Mouse (Mus musculus) liver, embryonic 11.5 days (tissue): ENCODE measurements around the gene Phlda2. TPM values are rescaled to one million over a fixed set of nuclear protein-coding genes. Genes with fewer than 3 reads are reported as not detected.

Experiments used
- polyA plus RNA-seq: library from polyadenylated mRNA; unstranded; fragments of >200 nt; fragmentation: Nextera tagmentation; extraction: Ambion mirVana; gene quantifications from 2 replicates; pipeline ENCODE4 v1.2.1, GENCODE M21; 2014

The Phlda2 gene
- polyA plus RNA-seq, 1 experiment from 2014 or later: 16.4 TPM

Other genes with a start within 250 kb of the Phlda2 start
- gene Cdkn1c, start 42.1 kb downstream of the Phlda2 start, polyA plus RNA-seq: 572 and 617 TPM in 2 replicates
- 2.8 and 5.2 TPM in 2 replicates for gene Slc22a18, start 29.4 kb downstream of the Phlda2 start, polyA plus RNA-seq
- 133 and 139 TPM in 2 replicates for gene Nap1l4, start 46.0 kb upstream of the Phlda2 start, polyA plus RNA-seq
- gene Cars, start 96.9 kb upstream of the Phlda2 start, polyA plus RNA-seq: 100 and 107 TPM in 2 replicates
- 0.73 and 0.92 TPM in 2 replicates for gene Tnfrsf26, start 125.6 kb upstream of the Phlda2 start, polyA plus RNA-seq
- gene Tnfrsf22, start 146.5 kb upstream of the Phlda2 start, polyA plus RNA-seq: 2.6 and 3.9 TPM in 2 replicates
- 0.17 and 0.34 TPM in 2 replicates for gene Tnfrsf23, start 182.7 kb upstream of the Phlda2 start, polyA plus RNA-seq